Mouse (Mus musculus): ENCODE results near the gene Casp9. TPM values are rescaled to one million over a fixed set of nuclear protein-coding genes. Genes with fewer than 3 reads are reported as not detected.
A peak's percentile ranks its signal among the peaks of the same experiment; 100 is the strongest.

Gene Casp9
- polyA plus RNA-seq, 1 experiment from 2014 or later = 24.3 TPM

- H3K4me2 ChIP-seq (replicated peaks; ENCODE audit: low read depth, low read length) = no peak overlapping the region
- no peaks in the 10 kb centered on the region for H3K27me3 ChIP-seq (ENCODE audit: control insufficient read depth, insufficient read depth, low read length)
- H3K4me1 ChIP-seq (ENCODE audit: control insufficient read depth, insufficient read depth, low read length) = no peaks in the 10 kb centered on the region
- no peak overlapping the region for H3K4me3 ChIP-seq (ENCODE audit: low read length)
- no peak for ATAC-seq (ENCODE audit: low FRiP score, low TSS enrichment)
- WGBS = 43% methylated on average over 1 of the region's 1 CpGs
- H3K27ac ChIP-seq (ENCODE audit: low read depth, low read length) = no peak overlapping the region
- H3K9ac ChIP-seq (ENCODE audit: low read depth, low read length) = no peak overlapping the region
- H3K9me3 ChIP-seq (ENCODE audit: control insufficient read depth, low read length) = no peaks in the 10 kb centered on the region
- H3K36me3 ChIP-seq (ENCODE audit: control insufficient read depth, insufficient read depth, low read length) = no peaks in the 10 kb centered on the region
Observed at GRCm38 (mm10) chr4:141833911-141834310, 40.5 kb downstream of the Casp9 start.

- no peaks in the 10 kb centered on the region for H3K36me3 ChIP-seq (ENCODE audit: control insufficient read depth, insufficient read depth, low read length)
- no peaks in the 10 kb centered on the region for H3K27me3 ChIP-seq (ENCODE audit: control insufficient read depth, insufficient read depth, low read length)
- no peak overlapping the region for H3K9ac ChIP-seq (ENCODE audit: low read depth, low read length)
- ATAC-seq (ENCODE audit: low FRiP score, low TSS enrichment) = no peak
- H3K4me1 ChIP-seq (ENCODE audit: control insufficient read depth, insufficient read depth, low read length) = no peaks in the 10 kb centered on the region
- H3K9me3 ChIP-seq (ENCODE audit: control insufficient read depth, low read length) = no peaks in the 10 kb centered on the region
- 61% methylated on average over 5 of the region's 5 CpGs for WGBS
- H3K4me2 ChIP-seq (replicated peaks; ENCODE audit: low read depth, low read length) = no peak overlapping the region
- H3K4me3 ChIP-seq (ENCODE audit: low read length) = no peak overlapping the region
- no peak overlapping the region for H3K27ac ChIP-seq (ENCODE audit: low read depth, low read length)
Observed at GRCm38 (mm10) chr4:141834536-141835095, 41.2 kb downstream of the Casp9 start.

- Histone ChIP-seq H3K4me1 (ENCODE audit: control insufficient read depth, insufficient read depth, low read length) (no peaks in the 10 kb centered on the region), H3K36me3 (ENCODE audit: control insufficient read depth, insufficient read depth, low read length) (no peaks in the 10 kb centered on the region), H3K4me3 (ENCODE audit: low read length) (no peak within 1 kb of the TSS), H3K9me3 (ENCODE audit: control insufficient read depth, low read length) (no peaks in the 10 kb centered on the region), H3K9ac (ENCODE audit: low read depth, low read length) (no peak within 1 kb of the TSS), H3K27me3 (ENCODE audit: control insufficient read depth, insufficient read depth, low read length) (no peaks in the 10 kb centered on the region), H3K4me2 (replicated peaks; ENCODE audit: low read depth, low read length) (no peak within 1 kb of the TSS), H3K27ac (ENCODE audit: low read depth, low read length) (no peak within 1 kb of the TSS)
- WGBS = 75% methylated on average over 6 of the region's 6 CpGs
- no peak for ATAC-seq (ENCODE audit: low FRiP score, low TSS enrichment)
Observed at GRCm38 (mm10) chr4:141845999-141846398, 52.6 kb downstream of the Casp9 start, which contains the start of gene Ctrc. TSS of gene Ctrc (minus strand) at chr4:141846359.

GRCm38 (mm10) chr4:141853437-141853836, 60.0 kb downstream of the Casp9 start:
- no peaks in the 10 kb centered on the region for H3K27me3 ChIP-seq (ENCODE audit: control insufficient read depth, insufficient read depth, low read length)
- no peak overlapping the region for H3K9ac ChIP-seq (ENCODE audit: low read depth, low read length)
- H3K4me2 ChIP-seq (replicated peaks; ENCODE audit: low read depth, low read length) = no peak overlapping the region
- no peaks in the 10 kb centered on the region for H3K9me3 ChIP-seq (ENCODE audit: control insufficient read depth, low read length)
- no peaks in the 10 kb centered on the region for H3K4me1 ChIP-seq (ENCODE audit: control insufficient read depth, insufficient read depth, low read length)
- 76% methylated on average over 9 of the region's 9 CpGs for WGBS
- no peak for ATAC-seq (ENCODE audit: low FRiP score, low TSS enrichment)
- no peaks in the 10 kb centered on the region; the same call in 1 of the 2 replicates for H3K36me3 ChIP-seq (ENCODE audit: control insufficient read depth, insufficient read depth, low read length)
- H3K27ac ChIP-seq (ENCODE audit: low read depth, low read length) = no peak overlapping the region
- no peak overlapping the region for H3K4me3 ChIP-seq (ENCODE audit: low read length)

GRCm38 (mm10) chr4:141857422-141857930, 64.1 kb downstream of the Casp9 start:
- WGBS = 26% methylated on average over 10 of the region's 10 CpGs
- no peaks in the 10 kb centered on the region for H3K4me1 ChIP-seq (ENCODE audit: control insufficient read depth, insufficient read depth, low read length)
- H3K4me3 ChIP-seq (ENCODE audit: low read length) = no peak overlapping the region
- no peaks in the 10 kb centered on the region for H3K27me3 ChIP-seq (ENCODE audit: control insufficient read depth, insufficient read depth, low read length)
- no peaks in the 10 kb centered on the region for H3K9me3 ChIP-seq (ENCODE audit: control insufficient read depth, low read length)
- no peak overlapping the region for H3K9ac ChIP-seq (ENCODE audit: low read depth, low read length)
- peaks cover 9% of the 10 kb centered on the region; the same call in 1 of the 2 replicates for H3K36me3 ChIP-seq (ENCODE audit: control insufficient read depth, insufficient read depth, low read length)
- no peak overlapping the region for H3K4me2 ChIP-seq (replicated peaks; ENCODE audit: low read depth, low read length)
- H3K27ac ChIP-seq (ENCODE audit: low read depth, low read length) = no peak overlapping the region
- peak; percentile 53; the same call in 1 of the 2 replicates for ATAC-seq (ENCODE audit: low FRiP score, low TSS enrichment)

GRCm38 (mm10) chr4:141858501-141858900, 65.1 kb downstream of the Casp9 start:
- H3K9me3 ChIP-seq (ENCODE audit: control insufficient read depth, low read length) = no peaks in the 10 kb centered on the region
- no peak overlapping the region for H3K9ac ChIP-seq (ENCODE audit: low read depth, low read length)
- WGBS = 95% methylated on average over 20 of the region's 20 CpGs
- H3K36me3 ChIP-seq (ENCODE audit: control insufficient read depth, insufficient read depth, low read length) = peaks cover 9% of the 10 kb centered on the region; the same call in 1 of the 2 replicates
- no peaks in the 10 kb centered on the region for H3K4me1 ChIP-seq (ENCODE audit: control insufficient read depth, insufficient read depth, low read length)
- H3K4me2 ChIP-seq (replicated peaks; ENCODE audit: low read depth, low read length) = no peak overlapping the region
- ATAC-seq (ENCODE audit: low FRiP score, low TSS enrichment) = no peak
- no peak overlapping the region for H3K4me3 ChIP-seq (ENCODE audit: low read length)
- no peaks in the 10 kb centered on the region for H3K27me3 ChIP-seq (ENCODE audit: control insufficient read depth, insufficient read depth, low read length)
- no peak overlapping the region for H3K27ac ChIP-seq (ENCODE audit: low read depth, low read length)

GRCm38 (mm10) chr4:141859351-141859750, 65.9 kb downstream of the Casp9 start:
- H3K9ac ChIP-seq (ENCODE audit: low read depth, low read length) = no peak overlapping the region
- 91% methylated on average over 14 of the region's 14 CpGs for WGBS
- H3K27ac ChIP-seq (ENCODE audit: low read depth, low read length) = no peak overlapping the region
- H3K4me3 ChIP-seq (ENCODE audit: low read length) = no peak overlapping the region
- H3K27me3 ChIP-seq (ENCODE audit: control insufficient read depth, insufficient read depth, low read length) = no peaks in the 10 kb centered on the region
- no peak for ATAC-seq (ENCODE audit: low FRiP score, low TSS enrichment)
- no peak overlapping the region for H3K4me2 ChIP-seq (replicated peaks; ENCODE audit: low read depth, low read length)
- no peaks in the 10 kb centered on the region for H3K4me1 ChIP-seq (ENCODE audit: control insufficient read depth, insufficient read depth, low read length)
- H3K9me3 ChIP-seq (ENCODE audit: control insufficient read depth, low read length) = no peaks in the 10 kb centered on the region
- peaks cover 9% of the 10 kb centered on the region; the same call in 1 of the 2 replicates for H3K36me3 ChIP-seq (ENCODE audit: control insufficient read depth, insufficient read depth, low read length)

- no peak for ATAC-seq (ENCODE audit: low FRiP score, low TSS enrichment)
- Histone ChIP-seq H3K27ac (ENCODE audit: low read depth, low read length) (no peak overlapping the region), H3K27me3 (ENCODE audit: control insufficient read depth, insufficient read depth, low read length) (no peaks in the 10 kb centered on the region), H3K4me3 (ENCODE audit: low read length) (no peak overlapping the region), H3K36me3 (ENCODE audit: control insufficient read depth, insufficient read depth, low read length) (peaks cover 9% of the 10 kb centered on the region; the same call in 1 of the 2 replicates), H3K9ac (ENCODE audit: low read depth, low read length) (no peak overlapping the region), H3K9me3 (ENCODE audit: control insufficient read depth, low read length) (no peaks in the 10 kb centered on the region), H3K4me2 (replicated peaks; ENCODE audit: low read depth, low read length) (no peak overlapping the region), H3K4me1 (ENCODE audit: control insufficient read depth, insufficient read depth, low read length) (no peaks in the 10 kb centered on the region)
- 68% methylated on average over 19 of the region's 19 CpGs for WGBS
Observed at GRCm38 (mm10) chr4:141860246-141860841, 66.9 kb downstream of the Casp9 start.

- WGBS = 84% methylated on average over 17 of the region's 17 CpGs
- H3K27ac ChIP-seq (ENCODE audit: low read depth, low read length) = no peak overlapping the region
- H3K36me3 ChIP-seq (ENCODE audit: control insufficient read depth, insufficient read depth, low read length) = peaks cover 9% of the 10 kb centered on the region; the same call in 1 of the 2 replicates
- no peak overlapping the region for H3K4me3 ChIP-seq (ENCODE audit: low read length)
- no peak overlapping the region for H3K9ac ChIP-seq (ENCODE audit: low read depth, low read length)
- no peaks in the 10 kb centered on the region for H3K9me3 ChIP-seq (ENCODE audit: control insufficient read depth, low read length)
- no peaks in the 10 kb centered on the region for H3K4me1 ChIP-seq (ENCODE audit: control insufficient read depth, insufficient read depth, low read length)
- no peak overlapping the region for H3K4me2 ChIP-seq (replicated peaks; ENCODE audit: low read depth, low read length)
- H3K27me3 ChIP-seq (ENCODE audit: control insufficient read depth, insufficient read depth, low read length) = no peaks in the 10 kb centered on the region
- no peak for ATAC-seq (ENCODE audit: low FRiP score, low TSS enrichment)
Observed at GRCm38 (mm10) chr4:141861591-141862295, 68.3 kb downstream of the Casp9 start.
